Mouse (Mus musculus) midbrain, embryonic 16.5 days (tissue): ENCODE measurements around the gene Bcl2. TPM values are rescaled to one million over a fixed set of nuclear protein-coding genes. Genes with fewer than 3 reads are reported as not detected.

Source experiments
- ATAC-seq: fragments of 200-750 bp; cut with Nextera tagmentation; 2 replicates; pipeline ENCODE4 v1.8.0; 2017; ENCODE audit warnings: moderate TSS enrichment
- H3K27ac ChIP-seq: fragments of 300-500 bp; sonication (generic); 2 replicates; pipeline ENCODE4 v1.5.1; 2014; ENCODE audit warnings: mild to moderate bottlenecking, low read length, mixed read lengths
- H3K27me3 ChIP-seq: fragments of 300-500 bp; sonication (generic); 2 replicates; pipeline ENCODE4 v1.6.1; 2014; ENCODE audit warnings: low read depth, low read length, mixed read lengths; ENCODE audit not compliant: control insufficient read depth, insufficient read depth
- H3K36me3 ChIP-seq: fragments of 300-500 bp; sonication (generic); 2 replicates; pipeline ENCODE4 v1.6.1; 2014; ENCODE audit warnings: mild to moderate bottlenecking, low read length, moderate library complexity, mixed read lengths; ENCODE audit not compliant: control insufficient read depth, insufficient read depth
- H3K4me1 ChIP-seq: fragments of 300-500 bp; sonication (generic); 2 replicates; pipeline ENCODE4 v1.6.1; 2014; ENCODE audit warnings: mild to moderate bottlenecking, low read length, mixed read lengths; ENCODE audit not compliant: control insufficient read depth, insufficient read depth
- H3K4me2 ChIP-seq: fragments of 300-500 bp; sonication (generic); 2 replicates; pipeline ENCODE4 v1.6.1; 2014; ENCODE audit warnings: mild to moderate bottlenecking, low read length, mixed read lengths
- H3K4me3 ChIP-seq: fragments of 300-500 bp; sonication (generic); 2 replicates; pipeline ENCODE4 v1.5.1; 2014; ENCODE audit warnings: low read depth, mild to moderate bottlenecking, low read length, moderate library complexity, mixed read lengths
- H3K9ac ChIP-seq: fragments of 300-500 bp; sonication (generic); 2 replicates; pipeline ENCODE4 v1.6.1; 2014; ENCODE audit warnings: low read depth, low read length, mixed read lengths
- H3K9me3 ChIP-seq: fragments of 300-500 bp; sonication (generic); replicated peaks from 2 replicates; pipeline ENCODE4 v1.6.1; 2014; ENCODE audit warnings: mild to moderate bottlenecking, low read length, mixed read lengths; ENCODE audit not compliant: control insufficient read depth, poor library complexity, severe bottlenecking
- WGBS: fragments of 180-500 bp; shearing (Covaris S2); extraction: QIAGEN DNeasy Blood & Tissue Kit; methylation state at CpG from one replicate; pipeline ENCODE4 v1.1.7; 2014; 5-methylcytosine and 5-hydroxymethylcytosine counted together
- polyA plus RNA-seq: library from polyadenylated mRNA; unstranded; fragments of >200 nt; fragmentation: Nextera tagmentation; extraction: Ambion mirVana; gene quantifications from 2 replicates; pipeline ENCODE4 v1.2.1, GENCODE M21; 2015

The Bcl2 gene
- polyA plus RNA-seq, 1 experiment from 2014 or later = 16.2 TPM

DNA sequence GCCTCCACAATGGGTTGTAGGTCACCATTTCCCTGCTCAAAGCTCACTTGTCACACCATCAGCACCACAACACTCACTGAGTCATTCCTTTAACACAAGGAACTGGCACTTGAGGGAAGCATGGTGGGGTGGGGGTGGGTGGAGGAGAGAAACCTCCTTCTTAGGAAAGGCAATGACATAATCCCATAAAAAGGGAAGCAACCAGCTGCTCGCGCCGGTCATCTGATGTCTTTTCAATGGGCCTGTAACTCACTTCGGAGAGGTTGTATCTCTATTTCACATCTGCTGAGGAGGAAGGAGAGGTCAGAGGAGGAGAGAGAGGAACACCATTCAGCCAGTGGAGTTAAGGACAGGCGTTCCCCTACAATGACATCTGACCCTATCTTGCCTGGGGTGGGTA lies 86.8 kb downstream of the Bcl2 start:
- no peak for ATAC-seq
- WGBS = 66% methylated on average over 5 of the region's 5 CpGs
- Histone ChIP-seq H3K27ac (no peak overlapping the region), H3K4me2 (no peak overlapping the region), H3K9me3 (no peaks in the 10 kb centered on the region), H3K9ac (no peak overlapping the region), H3K36me3 (no peaks in the 10 kb centered on the region), H3K27me3 (no peaks in the 10 kb centered on the region), H3K4me3 (no peak overlapping the region), H3K4me1 (no peaks in the 10 kb centered on the region; the same call in 1 of the 2 replicates)

- 69% methylated on average over 3 of the region's 3 CpGs for WGBS
- H3K4me3 ChIP-seq = no peak overlapping the region
- H3K27ac ChIP-seq = no peak overlapping the region
- no peak overlapping the region for H3K4me2 ChIP-seq
- no peaks in the 10 kb centered on the region for H3K36me3 ChIP-seq
- no peak overlapping the region for H3K9ac ChIP-seq
- H3K9me3 ChIP-seq = no peaks in the 10 kb centered on the region
- ATAC-seq = no peak
- no peaks in the 10 kb centered on the region for H3K27me3 ChIP-seq
- no peaks in the 10 kb centered on the region for H3K4me1 ChIP-seq
These were observed 93.7 kb downstream of the Bcl2 start for GRCm38 (mm10) chr1:106620174-106620931.

DNA sequence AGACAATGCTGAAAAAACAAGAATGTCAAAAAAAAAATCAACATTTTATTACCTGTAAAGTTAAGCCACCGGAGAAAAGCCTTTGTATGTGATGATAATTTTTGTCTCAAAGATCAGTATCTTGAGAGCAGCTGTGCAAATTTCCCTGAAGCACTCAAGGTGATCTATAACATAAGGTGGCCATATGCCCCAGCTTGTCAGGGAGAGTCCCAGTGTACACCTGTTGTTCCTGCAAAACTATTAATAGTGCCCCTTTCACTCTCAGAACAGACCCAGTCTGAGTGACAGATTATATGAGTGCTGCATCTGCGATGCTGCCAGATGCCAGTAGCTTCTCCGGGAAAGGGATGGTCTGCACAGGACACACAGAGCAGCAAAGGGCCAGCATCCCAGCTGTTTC lies 95.3 kb downstream of the Bcl2 start:
- no peak overlapping the region for H3K4me3 ChIP-seq
- no peak overlapping the region for H3K27ac ChIP-seq
- H3K9me3 ChIP-seq = no peaks in the 10 kb centered on the region
- no peaks in the 10 kb centered on the region for H3K36me3 ChIP-seq
- no peaks in the 10 kb centered on the region for H3K27me3 ChIP-seq
- no peaks in the 10 kb centered on the region for H3K4me1 ChIP-seq
- H3K9ac ChIP-seq = no peak overlapping the region
- no peak for ATAC-seq
- WGBS = 92% methylated on average over 3 of the region's 3 CpGs
- no peak overlapping the region for H3K4me2 ChIP-seq

DNA sequence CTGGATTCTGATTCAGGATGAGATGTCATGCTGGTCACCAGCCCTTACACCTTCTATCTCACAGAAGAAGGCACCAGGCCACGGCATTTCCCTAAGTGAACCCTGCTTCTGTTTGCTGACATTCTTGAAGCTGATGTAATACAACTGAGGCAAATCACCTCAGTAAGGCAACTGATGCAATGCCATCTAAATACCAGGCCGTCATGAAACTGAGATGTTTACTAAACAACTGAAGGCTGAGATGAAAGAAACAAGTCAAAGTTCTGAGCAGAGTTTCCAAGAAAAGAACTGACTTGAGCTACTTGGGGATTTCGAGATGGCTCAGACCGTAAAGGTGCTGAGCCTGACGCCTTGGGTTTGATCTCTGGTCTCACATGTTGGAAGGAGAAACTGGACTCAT lies 97.1 kb downstream of the Bcl2 start:
- Histone ChIP-seq H3K9me3 (no peaks in the 10 kb centered on the region), H3K27me3 (no peaks in the 10 kb centered on the region), H3K36me3 (no peaks in the 10 kb centered on the region), H3K4me2 (no peak overlapping the region), H3K4me1 (no peaks in the 10 kb centered on the region), H3K9ac (no peak overlapping the region), H3K4me3 (no peak overlapping the region), H3K27ac (no peak overlapping the region)
- no peak for ATAC-seq
- 90% methylated on average over 5 of the region's 5 CpGs for WGBS

- H3K27ac ChIP-seq = no peak overlapping the region
- no peaks in the 10 kb centered on the region for H3K9me3 ChIP-seq
- H3K9ac ChIP-seq = no peak overlapping the region
- H3K27me3 ChIP-seq = no peaks in the 10 kb centered on the region
- no peak overlapping the region for H3K4me3 ChIP-seq
- no peak for ATAC-seq
- no peak overlapping the region for H3K4me2 ChIP-seq
- WGBS = 87% methylated on average over 5 of the region's 5 CpGs
- H3K36me3 ChIP-seq = no peaks in the 10 kb centered on the region
- no peaks in the 10 kb centered on the region for H3K4me1 ChIP-seq
These were observed 100.7 kb downstream of the Bcl2 start for GRCm38 (mm10) chr1:106613371-106613770.

DNA sequence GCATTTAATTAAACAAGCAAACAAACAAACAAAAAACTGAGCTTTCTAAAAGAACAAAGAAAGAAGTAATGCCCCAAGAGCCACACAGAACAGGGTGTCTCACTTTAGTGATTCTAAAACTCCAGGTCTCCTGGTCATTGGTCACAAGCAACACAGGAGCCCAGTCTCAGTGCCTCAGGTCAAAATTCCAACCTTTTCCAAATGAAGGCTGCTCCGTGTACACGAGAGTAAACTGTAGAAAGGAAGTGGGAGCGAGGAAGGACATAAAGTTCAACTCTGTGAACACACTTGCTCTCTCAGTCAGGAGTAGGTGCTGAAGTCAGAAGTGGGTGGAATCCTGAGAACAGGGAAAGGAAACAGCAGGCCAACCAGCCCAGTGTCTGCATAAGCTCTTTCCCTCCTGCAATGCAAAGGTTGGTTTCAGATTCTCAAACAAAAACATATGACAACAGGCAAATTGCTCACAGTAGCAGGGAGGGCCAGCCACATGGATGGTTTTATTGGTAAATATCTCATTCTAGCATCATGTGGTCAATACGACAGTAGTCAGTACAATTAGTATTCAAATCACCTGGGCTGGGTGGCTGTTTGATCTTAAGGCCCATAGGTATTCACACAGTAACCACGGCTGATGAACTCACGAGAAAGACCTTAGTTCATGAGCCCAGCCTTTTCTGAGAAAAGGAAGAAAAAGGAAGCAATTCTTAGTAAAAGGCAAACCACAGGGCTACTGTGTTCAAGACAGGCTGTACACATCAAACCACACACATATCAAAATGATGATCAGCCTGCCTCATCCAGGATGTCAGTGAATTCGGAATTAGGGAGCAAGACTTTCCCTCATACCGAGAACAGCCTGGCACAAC lies 101.7 kb downstream of the Bcl2 start:
- ATAC-seq = no peak
- H3K9ac ChIP-seq = no peak overlapping the region
- no peaks in the 10 kb centered on the region for H3K9me3 ChIP-seq
- H3K36me3 ChIP-seq = no peaks in the 10 kb centered on the region
- no peaks in the 10 kb centered on the region for H3K27me3 ChIP-seq
- WGBS = 83% methylated on average over 8 of the region's 8 CpGs
- H3K4me3 ChIP-seq = no peak overlapping the region
- H3K27ac ChIP-seq = no peak overlapping the region
- no peaks in the 10 kb centered on the region for H3K4me1 ChIP-seq
- H3K4me2 ChIP-seq = no peak overlapping the region

DNA sequence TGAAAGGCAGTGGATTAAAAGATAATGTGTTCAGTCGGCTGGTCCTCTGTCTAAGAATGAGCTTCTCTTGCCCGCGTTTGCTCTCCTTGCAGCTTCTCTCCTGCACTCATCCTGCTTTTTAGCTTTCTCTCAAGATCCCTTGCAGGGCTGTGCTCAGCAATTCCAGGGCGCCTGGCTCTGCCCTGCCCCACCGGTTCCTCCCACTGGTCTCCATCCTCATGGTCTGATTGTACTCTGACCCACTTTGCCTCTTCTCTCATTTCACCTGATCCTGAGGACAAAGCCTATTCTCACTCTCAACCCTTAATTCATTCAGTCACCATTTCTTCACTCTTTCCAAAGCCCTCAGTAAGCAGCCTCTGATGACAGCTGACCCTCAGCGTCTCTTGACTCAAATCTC lies 102.8 kb downstream of the Bcl2 start:
- Histone ChIP-seq H3K9ac (no peak overlapping the region), H3K4me1 (no peaks in the 10 kb centered on the region), H3K36me3 (no peaks in the 10 kb centered on the region), H3K4me2 (no peak overlapping the region), H3K27me3 (no peaks in the 10 kb centered on the region), H3K27ac (no peak overlapping the region), H3K4me3 (no peak overlapping the region), H3K9me3 (no peaks in the 10 kb centered on the region)
- peak; percentile 41; the same call in 1 of the 2 replicates for ATAC-seq
- WGBS = 46% methylated on average over 6 of the region's 6 CpGs

DNA sequence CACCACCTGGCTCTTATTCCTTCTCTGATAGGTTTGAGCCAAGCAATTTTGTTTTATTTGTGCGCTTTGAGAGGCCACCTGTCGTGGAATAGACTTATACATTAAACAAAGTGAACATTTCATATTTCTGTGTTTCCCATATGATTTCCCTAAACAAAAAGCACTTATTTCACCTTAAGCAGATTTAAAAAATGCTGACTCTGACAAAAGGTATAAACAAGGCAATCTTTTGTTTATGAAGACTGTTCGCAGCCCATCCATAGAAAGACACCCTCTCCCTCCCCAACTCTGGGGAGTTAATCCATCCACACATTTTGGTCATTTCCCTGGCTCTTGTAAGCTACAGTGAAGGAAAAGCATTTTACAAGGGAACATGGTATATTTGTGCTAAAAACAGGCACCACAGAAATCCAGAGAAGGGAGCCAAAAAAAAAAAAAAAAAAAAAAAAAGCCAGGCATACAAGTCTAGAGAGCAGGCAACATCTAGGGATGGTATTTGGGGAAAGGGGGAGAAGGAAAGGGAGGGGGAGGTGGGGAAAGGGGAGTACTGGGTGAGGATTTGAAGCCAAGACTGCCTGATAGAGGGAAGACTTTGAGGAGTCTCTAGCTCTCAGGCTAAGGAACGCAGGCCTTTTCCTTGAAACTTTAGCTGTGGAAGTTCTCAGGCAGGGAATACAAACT lies 105.8 kb downstream of the Bcl2 start:
- 88% methylated on average over 4 of the region's 4 CpGs for WGBS
- no peak for ATAC-seq
- Histone ChIP-seq H3K27me3 (no peaks in the 10 kb centered on the region), H3K9ac (no peak overlapping the region), H3K27ac (no peak overlapping the region), H3K9me3 (no peaks in the 10 kb centered on the region), H3K4me3 (no peak overlapping the region), H3K36me3 (no peaks in the 10 kb centered on the region), H3K4me1 (peaks cover 6% of the 10 kb centered on the region), H3K4me2 (no peak overlapping the region)

- H3K27me3 ChIP-seq = no peaks in the 10 kb centered on the region
- ATAC-seq = no peak
- H3K4me2 ChIP-seq = no peak overlapping the region
- H3K9me3 ChIP-seq = no peaks in the 10 kb centered on the region
- no peak overlapping the region for H3K27ac ChIP-seq
- no peak overlapping the region for H3K4me3 ChIP-seq
- H3K9ac ChIP-seq = no peak overlapping the region
- WGBS = 84% methylated on average over 5 of the region's 5 CpGs
- H3K36me3 ChIP-seq = no peaks in the 10 kb centered on the region
- peaks cover 14% of the 10 kb centered on the region for H3K4me1 ChIP-seq
These were observed 107.1 kb downstream of the Bcl2 start for GRCm38 (mm10) chr1:106606951-106607350.
